Mouse (Mus musculus): Measurements from ENCODE around the gene Mzt1. TPM values are rescaled to one million over a fixed set of nuclear protein-coding genes. Genes with fewer than 3 reads are reported as not detected.
"Not testable (repeated sequence)": the region's sequence is repeated elsewhere in the genome, so short reads cannot be mapped to it uniquely, and the experiment has no call there.

Mzt1 gene
- polyA plus RNA-seq (2015; fragmentation: Nextera tagmentation; extraction: Ambion mirVana): 99.9 and 112 TPM in 2 replicates

- DNase-seq (ENCODE audit: low spot score): peak; percentile 95
Measured at GRCm38 (mm10) chr14:99046031-99046781, at the start of gene Mzt1, which contains the start of gene Bora. Mzt1 (minus strand) TSS chr14:99046134. Bora (plus strand) TSS chr14:99046222.

GRCm38 (mm10) chr14:99088947-99089346, 43.0 kb upstream of the Mzt1 start:
- no peak for DNase-seq (ENCODE audit: low spot score)

GRCm38 (mm10) chr14:99071146-99071545, 25.2 kb upstream of the Mzt1 start:
- no peak for DNase-seq (ENCODE audit: low spot score)

- DNase-seq (ENCODE audit: low spot score): no peak
Measured at GRCm38 (mm10) chr14:99063091-99063490, 17.2 kb upstream of the Mzt1 start.

- DNase-seq (ENCODE audit: low spot score): no peak
Measured at GRCm38 (mm10) chr14:99060616-99061015, 14.7 kb upstream of the Mzt1 start.

GRCm38 (mm10) chr14:99058959-99059586, 13.1 kb upstream of the Mzt1 start:
- no peak for DNase-seq (ENCODE audit: low spot score)

GRCm38 (mm10) chr14:99046782-99047181, 848 bp upstream of the Mzt1 start:
- peak; percentile 38 for DNase-seq (ENCODE audit: low spot score)

GRCm38 (mm10) chr14:99045378-99046030, 430 bp downstream of the Mzt1 start:
- DNase-seq (ENCODE audit: low spot score): no peak

- DNase-seq (ENCODE audit: low spot score): no peak
Measured at GRCm38 (mm10) chr14:99044718-99045117, 1.2 kb downstream of the Mzt1 start.

GRCm38 (mm10) chr14:99044096-99044495, 1.8 kb downstream of the Mzt1 start:
- DNase-seq (ENCODE audit: low spot score): no peak

GRCm38 (mm10) chr14:99043499-99043898, 2.4 kb downstream of the Mzt1 start:
- DNase-seq (ENCODE audit: low spot score): no peak

GRCm38 (mm10) chr14:99041416-99041815, 4.5 kb downstream of the Mzt1 start:
- peak; percentile 24 for DNase-seq (ENCODE audit: low spot score)

- not testable (repeated sequence) for DNase-seq (ENCODE audit: low spot score)
Measured at GRCm38 (mm10) chr14:99039308-99039707, 6.6 kb downstream of the Mzt1 start.

GRCm38 (mm10) chr14:99037703-99038102, 8.2 kb downstream of the Mzt1 start:
- no peak for DNase-seq (ENCODE audit: low spot score)

GRCm38 (mm10) chr14:99036039-99036438, 9.9 kb downstream of the Mzt1 start:
- no peak for DNase-seq (ENCODE audit: low spot score)

- not testable (repeated sequence) for DNase-seq (ENCODE audit: low spot score)
Measured at GRCm38 (mm10) chr14:99034851-99035250, 11.1 kb downstream of the Mzt1 start.

GRCm38 (mm10) chr14:99032596-99032995, 13.3 kb downstream of the Mzt1 start:
- no peak for DNase-seq (ENCODE audit: low spot score)

- DNase-seq (ENCODE audit: low spot score): no peak
Measured at GRCm38 (mm10) chr14:99031337-99031873, 14.5 kb downstream of the Mzt1 start.

GRCm38 (mm10) chr14:99029987-99030386, 15.9 kb downstream of the Mzt1 start:
- no peak for DNase-seq (ENCODE audit: low spot score)

- no peak for DNase-seq (ENCODE audit: low spot score)
Measured at GRCm38 (mm10) chr14:99022346-99023086, 23.4 kb downstream of the Mzt1 start.

- no peak for DNase-seq (ENCODE audit: low spot score)
Measured at GRCm38 (mm10) chr14:99019136-99019808, 26.7 kb downstream of the Mzt1 start.

All from thymus, postnatal 0 days (tissue).